Mouse (Mus musculus): ENCODE data around the gene Ccnd2. TPM values are rescaled to one million over a fixed set of nuclear protein-coding genes. Genes with fewer than 3 reads are reported as not detected.

Ccnd2 gene
- total RNA-seq, 2 experiments from 2014 or later, result 17.6 to 31.6 TPM

- intact Hi-C loops (cut with DNase I; ENCODE audit: low total_unique reads), result loop anchor here (5.0 kb wide), 1 partner anchor 171 kb away; no protein-coding TSS in a partner anchor
- DNase-seq, result no peak
Measured at GRCm38 (mm10) chr6:127122996-127123395, 29.0 kb downstream of the Ccnd2 start.

GRCm38 (mm10) chr6:127122221-127122806 lies 29.7 kb downstream of the Ccnd2 start:
- intact Hi-C loops (cut with DNase I; ENCODE audit: low total_unique reads), result loop anchor here (5.0 kb wide), 1 partner anchor 170 kb away; no protein-coding TSS in a partner anchor

GRCm38 (mm10) chr6:127114753-127115456 lies 37.1 kb downstream of the Ccnd2 start:
- intact Hi-C loops (cut with DNase I; ENCODE audit: low total_unique reads), result no loop called here
- no peak for DNase-seq

More at GRCm38 (mm10) chr6:127122221-127122806, 29.7 kb downstream of the Ccnd2 start:
- DNase-seq, result no peak

- peak; percentile 90 for DNase-seq
- intact Hi-C loops (cut with DNase I; ENCODE audit: low total_unique reads), result no loop called here
Measured at GRCm38 (mm10) chr6:127109402-127109930, 42.5 kb downstream of the Ccnd2 start, which contains the start of gene Tigar. Gene Tigar, minus strand, starts transcription at chr6:127109557.

GRCm38 (mm10) chr6:127108368-127109060 lies 43.5 kb downstream of the Ccnd2 start:
- no peak for DNase-seq
- intact Hi-C loops (cut with DNase I; ENCODE audit: low total_unique reads), result no loop called here

GRCm38 (mm10) chr6:127107413-127107812 lies 44.6 kb downstream of the Ccnd2 start:
- intact Hi-C loops (cut with DNase I; ENCODE audit: low total_unique reads), result no loop called here
- DNase-seq, result no peak

- intact Hi-C loops (cut with DNase I; ENCODE audit: low total_unique reads), result no loop called here
- DNase-seq, result no peak
Measured at GRCm38 (mm10) chr6:127106726-127107125, 45.3 kb downstream of the Ccnd2 start.

- DNase-seq, result peak; percentile 28
- intact Hi-C loops (cut with DNase I; ENCODE audit: low total_unique reads), result no loop called here
Measured at GRCm38 (mm10) chr6:127106189-127106588, 45.8 kb downstream of the Ccnd2 start.

GRCm38 (mm10) chr6:127105107-127105506 lies 46.9 kb downstream of the Ccnd2 start:
- intact Hi-C loops (cut with DNase I; ENCODE audit: low total_unique reads), result no loop called here
- DNase-seq, result no peak

- intact Hi-C loops (cut with DNase I; ENCODE audit: low total_unique reads), result no loop called here
Measured at GRCm38 (mm10) chr6:127104396-127105029, 47.5 kb downstream of the Ccnd2 start.

GRCm38 (mm10) chr6:127103506-127104275 lies 48.3 kb downstream of the Ccnd2 start:
- intact Hi-C loops (cut with DNase I; ENCODE audit: low total_unique reads), result no loop called here

More at GRCm38 (mm10) chr6:127104396-127105029, 47.5 kb downstream of the Ccnd2 start:
- no peak for DNase-seq

GRCm38 (mm10) chr6:127094565-127094964 lies 57.4 kb downstream of the Ccnd2 start:
- DNase-seq, result no peak
- intact Hi-C loops (cut with DNase I; ENCODE audit: low total_unique reads), result no loop called here

More at GRCm38 (mm10) chr6:127103506-127104275, 48.3 kb downstream of the Ccnd2 start:
- no peak for DNase-seq

GRCm38 (mm10) chr6:127086739-127087138 lies 65.3 kb downstream of the Ccnd2 start:
- DNase-seq, result no peak
- intact Hi-C loops (cut with DNase I; ENCODE audit: low total_unique reads), result no loop called here

- no peak for DNase-seq
- intact Hi-C loops (cut with DNase I; ENCODE audit: low total_unique reads), result loop anchor here (5.0 kb wide), 1 partner anchor 125 kb away; no protein-coding TSS in a partner anchor
Measured at GRCm38 (mm10) chr6:127081820-127082219, 70.2 kb downstream of the Ccnd2 start.

- intact Hi-C loops (cut with DNase I; ENCODE audit: low total_unique reads), result loop anchor here (5.0 kb wide), 1 partner anchor 123 kb away; no protein-coding TSS in a partner anchor
Measured at GRCm38 (mm10) chr6:127079867-127080731, 71.9 kb downstream of the Ccnd2 start.

More at GRCm38 (mm10) chr6:127079867-127080731, 71.9 kb downstream of the Ccnd2 start:
- peak; percentile 41 for DNase-seq

All from gastrocnemius, postnatal 14 days (tissue).